Mouse (Mus musculus) CH12.LX (cell line): Measurements from ENCODE around the gene Recql. TPM values are rescaled to one million over a fixed set of nuclear protein-coding genes. Genes with fewer than 3 reads are reported as not detected.
A peak's percentile ranks its signal among the peaks of the same experiment; 100 is the strongest.

Experiments
- DNase-seq: peaks from one replicate; pipeline ENCODE4 v3.0.0-alpha.2; 2013; ENCODE audit errors: extremely low read depth
- H3K27ac ChIP-seq: 2 replicates; pipeline ENCODE4 v1.5.1; 2012; ENCODE audit warnings: low read depth, mild to moderate bottlenecking, control low read depth, moderate library complexity; ENCODE audit not compliant: insufficient read depth
- H3K27me3 ChIP-seq: replicated peaks from 2 replicates; pipeline ENCODE3; 2012; ENCODE audit warnings: inconsistent platforms
- H3K36me3 ChIP-seq, 2 experiments: replicated peaks in 1 of 2; 2 replicates each; pipeline versions ENCODE3 to v1.6.1; 2012; ENCODE audit warnings: inconsistent platforms in 1 of 2, low read length in 1 of 2, mild to moderate bottlenecking in 1 of 2, mixed read lengths in 1 of 2, moderate library complexity in 1 of 2; ENCODE audit not compliant: control insufficient read depth in 1 of 2, insufficient read depth in 1 of 2
- H3K4me1 ChIP-seq, 2 experiments: 2 replicates each; pipeline ENCODE4 v1.6.1; 2012; ENCODE audit warnings: inconsistent platforms in 1 of 2, moderate library complexity in 1 of 2; ENCODE audit not compliant: insufficient read depth in 2 of 2, control insufficient read depth in 1 of 2
- H3K4me2 ChIP-seq: 2 replicates; pipeline ENCODE4 v1.6.1; 2012; ENCODE audit warnings: low read depth, mild to moderate bottlenecking, control low read depth; ENCODE audit not compliant: poor library complexity, insufficient read depth, severe bottlenecking
- H3K4me3 ChIP-seq, 3 experiments: fragments of 150-350 bp in 1 of 3; sonication (generic) in 1 of 3; replicated peaks in 1 of 3; 2 replicates each; pipeline versions ENCODE3 to v1.5.1; 2011 to 2012; ENCODE audit warnings: low read depth in 2 of 3, low read length in 2 of 3, mild to moderate bottlenecking in 2 of 3, moderate library complexity in 2 of 3, control low read depth in 1 of 3, improper control_type of control experiment in 1 of 3, inconsistent platforms in 1 of 3, mixed read lengths in 1 of 3; ENCODE audit not compliant: poor library complexity in 1 of 3
- H3K79me2 ChIP-seq: replicated peaks from 2 replicates; pipeline ENCODE4 v1.6.1; 2012; ENCODE audit warnings: mild to moderate bottlenecking, moderate library complexity; ENCODE audit not compliant: control insufficient read depth, poor library complexity, insufficient read depth, severe bottlenecking; ENCODE audit errors: extremely low read depth
- H3K9ac ChIP-seq: 2 replicates; pipeline ENCODE4 v1.6.1; 2012; ENCODE audit warnings: low read depth, mild to moderate bottlenecking, control low read depth, moderate library complexity; ENCODE audit not compliant: insufficient read depth
- H3K9me3 ChIP-seq: replicated peaks from 2 replicates; pipeline ENCODE3; 2012; ENCODE audit warnings: low read length, inconsistent platforms, mixed read lengths
- CHD1 ChIP-seq: IDR thresholded peaks from 2 replicates; pipeline ENCODE4 v1.6.1; 2012; ENCODE audit warnings: low read depth, low read length, improper control_type of control experiment, inconsistent platforms
- CTCF ChIP-seq, 2 experiments: IDR thresholded peaks in 1 of 2; conservative IDR thresholded peaks in 1 of 2; 2 replicates each; pipeline ENCODE4 v1.5.1; 2011 to 2012; ENCODE audit warnings: low read depth in 2 of 2, low read length in 2 of 2, improper control_type of control experiment in 1 of 2, inconsistent platforms in 1 of 2, mild to moderate bottlenecking in 1 of 2, moderate library complexity in 1 of 2
- E2F4 ChIP-seq: IDR thresholded peaks from 2 replicates; pipeline ENCODE4 v1.6.1; 2011; ENCODE audit warnings: low read depth, low read length, improper control_type of control experiment; ENCODE audit not compliant: insufficient replicate concordance
- ELF1 ChIP-seq: IDR thresholded peaks from 2 replicates; pipeline ENCODE4 v1.6.1; 2014; ENCODE audit warnings: low read depth, mild to moderate bottlenecking, inconsistent platforms, low read length, improper control_type of control experiment
- EP300 ChIP-seq: IDR thresholded peaks from 2 replicates; pipeline ENCODE4 v1.6.1; 2011; ENCODE audit warnings: low read length, improper control_type of control experiment
- ETS1 ChIP-seq: conservative IDR thresholded peaks from 2 replicates; pipeline ENCODE4 v1.6.1; 2012; ENCODE audit warnings: low read depth, mild to moderate bottlenecking, inconsistent platforms, low read length, improper control_type of control experiment, moderate library complexity
- KAT2A ChIP-seq: IDR thresholded peaks from 2 replicates; pipeline ENCODE4 v1.6.1; 2012; ENCODE audit warnings: low read length, improper control_type of control experiment, inconsistent platforms; ENCODE audit not compliant: insufficient replicate concordance
- MAFK ChIP-seq: IDR thresholded peaks from 2 replicates; pipeline ENCODE4 v1.6.1; 2011; ENCODE audit warnings: low read length, improper control_type of control experiment; ENCODE audit not compliant: insufficient replicate concordance
- MAX ChIP-seq: IDR thresholded peaks from 2 replicates; pipeline ENCODE4 v1.6.1; 2011; ENCODE audit warnings: low read length, improper control_type of control experiment
- MXI1 ChIP-seq: IDR thresholded peaks from 2 replicates; pipeline ENCODE4 v1.6.1; 2011; ENCODE audit warnings: mild to moderate bottlenecking, low read depth, low read length, improper control_type of control experiment
- NRF1 ChIP-seq: IDR thresholded peaks from 2 replicates; pipeline ENCODE4 v1.6.1; 2014; ENCODE audit warnings: low read depth, mild to moderate bottlenecking, inconsistent platforms, low read length, improper control_type of control experiment, moderate library complexity
- PAX5 ChIP-seq: IDR thresholded peaks from 2 replicates; pipeline ENCODE4 v1.6.1; 2012; ENCODE audit warnings: low read length, inconsistent platforms, mixed read lengths
- POLR2A ChIP-seq: IDR thresholded peaks from 2 replicates; pipeline ENCODE4 v1.6.1; 2011; ENCODE audit warnings: low read depth, mild to moderate bottlenecking, improper control_type of control experiment, low read length
- POLR2AphosphoS2 ChIP-seq: IDR thresholded peaks from 2 replicates; pipeline ENCODE4 v1.6.1; 2011; ENCODE audit warnings: low read depth, low read length, improper control_type of control experiment
- RAD21 ChIP-seq: IDR thresholded peaks from 2 replicates; pipeline ENCODE4 v1.6.1; 2011; ENCODE audit warnings: low read depth, mild to moderate bottlenecking, low read length, improper control_type of control experiment, moderate library complexity
- RCOR1 ChIP-seq: conservative IDR thresholded peaks from 2 replicates; pipeline ENCODE4 v1.6.1; 2012; ENCODE audit warnings: low read depth, mild to moderate bottlenecking, inconsistent platforms, low read length, improper control_type of control experiment
- SIN3A ChIP-seq: IDR thresholded peaks from 2 replicates; pipeline ENCODE4 v1.6.1; 2012; ENCODE audit warnings: low read length, improper control_type of control experiment, inconsistent platforms
- SMC3 ChIP-seq: IDR thresholded peaks from 2 replicates; pipeline ENCODE4 v1.6.1; 2011; ENCODE audit warnings: low read depth, low read length, improper control_type of control experiment
- TBP ChIP-seq: conservative IDR thresholded peaks from 2 replicates; pipeline ENCODE4 v1.6.1; 2011; ENCODE audit warnings: low read depth, low read length, improper control_type of control experiment
- UBTF ChIP-seq: IDR thresholded peaks from 2 replicates; pipeline ENCODE4 v1.6.1; 2012; ENCODE audit warnings: low read depth, mild to moderate bottlenecking, inconsistent platforms, low read length, improper control_type of control experiment, moderate library complexity
- USF1 ChIP-seq: IDR thresholded peaks from 2 replicates; pipeline ENCODE4 v1.6.1; 2014; ENCODE audit warnings: low read depth, mild to moderate bottlenecking, inconsistent platforms, low read length, improper control_type of control experiment
- ZC3H11A ChIP-seq: IDR thresholded peaks from 2 replicates; pipeline ENCODE4 v1.6.1; 2012; ENCODE audit warnings: low read depth, mild to moderate bottlenecking, inconsistent platforms, low read length, improper control_type of control experiment
- ZKSCAN1 ChIP-seq: IDR thresholded peaks from 2 replicates; pipeline ENCODE4 v1.6.1; 2012; ENCODE audit warnings: low read depth, inconsistent platforms, low read length, improper control_type of control experiment, borderline replicate concordance
- ZMIZ1 ChIP-seq: IDR thresholded peaks from 2 replicates; pipeline ENCODE4 v1.6.1; 2012; ENCODE audit warnings: low read depth, mild to moderate bottlenecking, inconsistent platforms, low read length, improper control_type of control experiment
- ZNF384 ChIP-seq: IDR thresholded peaks from 2 replicates; pipeline ENCODE4 v1.6.1; 2012; ENCODE audit warnings: low read depth, low read length, improper control_type of control experiment, inconsistent platforms
- dilution Hi-C: fragments of 300-500 bp; cut with MboI; formaldehyde crosslinking; loops from 2 replicates; pipeline ENCODE4 v1.14.3; 2020; ENCODE audit warnings: low sequenced_read_pairs; ENCODE audit not compliant: extremely low pct_unique_long_range_greater_than_20kb, extremely low pct_ligation_motif_present
- in situ Hi-C: fragments of 300-500 bp; cut with MboI; formaldehyde crosslinking; loops from 3 replicates; pipeline ENCODE4 v1.14.3; 2019; ENCODE audit warnings: low sequenced_read_pairs, low pct_ligation_motif_present, low pct_unique_long_range_greater_than_20kb, mixed read lengths
- polyA plus RNA-seq: library from polyadenylated mRNA; unstranded; fragments of >175 nt; gene quantifications from 2 replicates; pipeline ENCODE4 v1.2.1, GENCODE M21; 2012; ENCODE audit warnings: low read depth; ENCODE audit not compliant: insufficient read length
- total RNA-seq, 2 experiments: library from RNA; depleted of rRNA; stranded (reverse); fragments of 300-350 nt in 1 of 2; fragments of >200 nt in 1 of 2; gene quantifications; 2 replicates each; pipeline ENCODE4 v1.2.3; 2012 to 2014

Recql gene
- total and polyA plus RNA-seq, 3 experiments = 24.9 to 45.4 (median 44.6) TPM

DNA sequence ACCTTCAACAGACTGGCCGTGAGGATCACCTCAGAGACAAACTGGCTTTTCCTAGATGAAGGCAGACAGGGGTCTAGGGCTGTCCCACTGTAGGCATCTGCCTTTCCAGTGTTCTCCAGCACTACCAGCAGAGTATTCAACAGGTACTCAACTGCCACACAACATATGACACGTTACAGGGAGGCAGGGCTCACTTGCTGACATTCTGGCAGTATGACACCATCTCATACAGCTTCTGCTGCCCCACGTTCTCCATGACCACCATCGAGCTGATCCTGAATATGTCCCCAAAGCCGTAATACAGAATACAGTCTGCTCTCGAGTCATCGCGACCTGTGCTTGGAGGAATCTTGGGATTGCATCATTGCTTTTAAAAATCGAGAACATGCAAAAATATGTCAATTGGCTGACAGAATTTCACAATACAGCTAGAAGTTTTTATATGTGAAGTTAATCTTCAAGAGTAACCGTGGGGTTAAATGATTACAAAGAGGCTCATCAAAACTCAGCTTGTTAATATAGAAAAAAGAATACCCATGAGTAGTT lies 20.3 kb downstream of the Recql start:
- TF ChIP-seq ETS1 (no peak), POLR2A (no peak)
- Histone ChIP-seq H3K9ac (no peak overlapping the region), H3K79me2 (no peaks in the 10 kb centered on the region), H3K36me3 (peaks cover 70 to 91% of the 10 kb centered on the region in 2 experiments), H3K27ac (no peak overlapping the region), H3K4me3 (no peak overlapping the region), H3K4me1 (no peaks in the 10 kb centered on the region), H3K9me3 (no peaks in the 10 kb centered on the region), H3K27me3 (no peaks in the 10 kb centered on the region), H3K4me2 (no peak overlapping the region)
- in situ Hi-C loops = no loop called here
- no peak for DNase-seq
- dilution Hi-C loops = no loop called here

DNA sequence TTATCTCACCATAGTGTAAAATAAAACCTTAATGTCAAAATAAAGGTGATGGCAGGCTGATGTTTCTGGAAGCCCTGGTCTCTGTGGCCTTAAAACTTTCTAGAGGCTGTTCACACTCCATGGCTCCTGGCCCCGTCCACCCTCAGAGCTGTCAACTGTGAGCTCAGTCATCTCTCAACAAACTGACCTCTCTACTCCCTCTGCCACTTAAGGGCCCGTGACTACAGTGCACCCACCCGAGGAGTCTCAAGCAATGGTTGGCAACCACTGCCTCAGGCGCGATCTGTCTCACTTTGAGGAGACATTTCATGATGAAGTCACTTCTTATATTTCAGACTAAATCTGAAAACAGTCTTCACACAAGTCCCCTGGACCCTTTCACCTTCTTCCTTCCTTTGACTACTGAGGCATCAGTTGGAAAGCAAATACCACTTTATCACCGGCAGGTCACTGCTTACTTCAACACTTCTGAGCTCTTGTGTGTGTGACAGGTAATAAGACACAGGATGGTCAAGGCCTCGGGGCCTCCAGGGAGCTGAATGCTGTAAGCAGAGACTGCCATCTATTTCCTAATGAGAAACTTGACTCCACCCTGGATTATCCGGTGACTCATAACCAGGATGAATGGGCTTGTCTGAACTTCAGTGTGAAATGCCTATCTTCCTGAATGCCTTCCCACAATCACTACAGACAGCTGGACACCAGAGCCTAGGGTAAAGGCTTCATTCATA lies 21.0 kb downstream of the Recql start:
- H3K9ac ChIP-seq = no peak overlapping the region
- no peaks in the 10 kb centered on the region for H3K9me3 ChIP-seq
- no peaks in the 10 kb centered on the region for H3K79me2 ChIP-seq
- DNase-seq = no peak
- peaks cover 71 to 93% of the 10 kb centered on the region in 2 experiments for H3K36me3 ChIP-seq
- no peak overlapping the region for H3K4me2 ChIP-seq
- H3K27me3 ChIP-seq = no peaks in the 10 kb centered on the region
- H3K27ac ChIP-seq = no peak overlapping the region
- H3K4me3 ChIP-seq = no peak overlapping the region
- TF ChIP-seq KAT2A = no peak
- TF ChIP-seq USF1 = no peak
- TF ChIP-seq MXI1 = no peak
- no peak for TF ChIP-seq ETS1
- no peak for TF ChIP-seq POLR2A
- no peak for TF ChIP-seq ZKSCAN1
- no peak for TF ChIP-seq ELF1
- TF ChIP-seq UBTF = no peak
- TF ChIP-seq MAX = no peak
- dilution Hi-C loops = no loop called here
- in situ Hi-C loops = no loop called here
- no peaks in the 10 kb centered on the region for H3K4me1 ChIP-seq

DNA sequence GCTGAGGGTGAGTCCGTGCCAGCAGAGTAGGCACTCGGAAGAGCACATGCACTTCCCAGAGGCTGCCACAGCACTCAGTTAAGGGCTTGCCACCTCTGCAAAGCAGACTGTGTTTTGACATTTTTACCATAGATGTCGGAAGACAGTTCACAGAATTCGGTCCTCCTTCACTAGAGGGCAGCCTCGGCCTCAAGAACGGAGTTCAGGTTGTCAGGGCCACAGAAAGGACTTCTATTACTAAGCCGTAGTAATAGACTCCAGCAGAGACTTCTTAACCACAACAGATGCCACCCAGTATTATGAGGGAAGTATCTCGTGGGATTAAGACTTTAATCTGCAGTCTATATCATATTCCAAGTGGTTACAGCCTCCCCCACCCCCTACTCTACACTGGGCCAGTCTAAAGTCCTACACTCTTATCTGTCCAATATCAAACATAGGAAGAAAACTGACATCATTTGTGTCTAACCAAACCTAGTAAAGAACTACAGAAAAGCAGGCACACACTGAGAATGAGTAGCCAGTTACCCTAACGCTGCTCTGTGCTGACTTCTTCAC lies 23.8 kb downstream of the Recql start:
- Histone ChIP-seq H3K27me3 (no peaks in the 10 kb centered on the region), H3K79me2 (no peaks in the 10 kb centered on the region), H3K9me3 (no peaks in the 10 kb centered on the region), H3K9ac (no peak overlapping the region), H3K4me1 (no peaks in the 10 kb centered on the region), H3K27ac (no peak overlapping the region), H3K4me2 (no peak overlapping the region), H3K36me3 (peaks cover 69 to 93% of the 10 kb centered on the region in 2 experiments), H3K4me3 (no peak overlapping the region)
- no peak for DNase-seq
- dilution Hi-C loops (no loop called here), in situ Hi-C loops (no loop called here)
- TF ChIP-seq ZNF384 (no peak), ZMIZ1 (no peak), RAD21 (peak; percentile 22), SMC3 (0 out of 2 replicates have a peak, but pooled peaks have one; percentile 10), PAX5 (no peak), POLR2AphosphoS2 (no peak), ZC3H11A (no peak), SIN3A (no peak), CHD1 (no peak), E2F4 (no peak), RCOR1 (no peak), EP300 (no peak), NRF1 (no peak), CTCF (conservative IDR thresholded peaks at IDR 0.05 in 1 of 2, IDR thresholded peaks at IDR 0.05 in 1 of 2; ENCODE audit: low read depth in 2 of 2, low read length in 2 of 2) (peak in 1 of 2 experiments; percentile 32; a peak in 2 of 4 replicates), MAX (no peak), TBP (no peak), MAFK (no peak)
